Mouse (Mus musculus) spleen, adult 12 weeks (tissue): ENCODE measurements around the gene Hexdc.
A peak's percentile ranks its signal among the peaks of the same experiment; 100 is the strongest.

ENCODE experiments used
- DNase-seq: peaks from one replicate; pipeline ENCODE4 v3.0.0; 2022; ENCODE audit warnings: low spot score

Hexdc gene

GRCm38 (mm10) chr11:121228129-121229017 lies 24.1 kb downstream of the Hexdc start:
- DNase-seq, result no peak

GRCm38 (mm10) chr11:121229018-121229439 lies 24.8 kb downstream of the Hexdc start, which contains the start of gene Cybc1:
TSS of gene Cybc1 (minus strand) at chr11:121229322.
- peak; percentile 73 for DNase-seq

GRCm38 (mm10) chr11:121231191-121231590 lies 27.0 kb downstream of the Hexdc start:
- DNase-seq, result no peak

GRCm38 (mm10) chr11:121231628-121232291 lies 27.5 kb downstream of the Hexdc start:
- DNase-seq, result no peak

- DNase-seq, result no peak
Measured at GRCm38 (mm10) chr11:121232706-121233105, 28.5 kb downstream of the Hexdc start.

GRCm38 (mm10) chr11:121235475-121236238 lies 31.4 kb downstream of the Hexdc start:
- DNase-seq, result peak; percentile 40

- peak; percentile 99 for DNase-seq
Measured at GRCm38 (mm10) chr11:121236564-121237344, 32.5 kb downstream of the Hexdc start, which contains the start of gene Narf. TSS of gene Narf (plus strand) at chr11:121237253.

- DNase-seq, result no peak
Measured at GRCm38 (mm10) chr11:121237345-121238128, 33.3 kb downstream of the Hexdc start.

GRCm38 (mm10) chr11:121239669-121240068 lies 35.4 kb downstream of the Hexdc start:
- peak; percentile 44 for DNase-seq

- no peak for DNase-seq
Measured at GRCm38 (mm10) chr11:121250196-121250595, 46.0 kb downstream of the Hexdc start.

- peak; percentile 85 for DNase-seq
Measured at GRCm38 (mm10) chr11:121259160-121260100, 55.2 kb downstream of the Hexdc start, which contains the start of gene Foxk2. TSS of gene Foxk2 (plus strand) at chr11:121259990.

- DNase-seq, result peak; percentile 27
Measured at GRCm38 (mm10) chr11:121260211-121260906, 56.1 kb downstream of the Hexdc start.

GRCm38 (mm10) chr11:121261074-121261473 lies 56.8 kb downstream of the Hexdc start:
- DNase-seq, result no peak
